Mouse (Mus musculus) hematopoietic stem cell, adult 5-6 weeks (primary cell): Measurements from ENCODE around the gene Rpl9-ps6. TPM values are rescaled to one million over a fixed set of nuclear protein-coding genes. Genes with fewer than 3 reads are reported as not detected.

ENCODE experiments used
- ATAC-seq, 2 experiments: fragments of 125-278 bp in 1 of 2; replicated peaks in 1 of 2; 2 replicates each; pipeline ENCODE4 v1.8.0; 2016 to 2017; ENCODE audit warnings: inconsistent platforms in 2 of 2, mild to moderate bottlenecking in 2 of 2, moderate number of reproducible peaks in 2 of 2, low read depth in 1 of 2, moderate TSS enrichment in 1 of 2; ENCODE audit not compliant: low FRiP score in 2 of 2, poor library complexity in 2 of 2, severe bottlenecking in 2 of 2, insufficient read depth in 1 of 2, low TSS enrichment in 1 of 2
- total RNA-seq: library from RNA; stranded (forward); fragments of 172-1452, 232-1000 nt; gene quantifications from 2 replicates; pipeline ENCODE4 v1.2.3, GENCODE M21; 2017

Gene Rpl9-ps6
- 106 and 202 TPM in 2 replicates for total RNA-seq

DNA sequence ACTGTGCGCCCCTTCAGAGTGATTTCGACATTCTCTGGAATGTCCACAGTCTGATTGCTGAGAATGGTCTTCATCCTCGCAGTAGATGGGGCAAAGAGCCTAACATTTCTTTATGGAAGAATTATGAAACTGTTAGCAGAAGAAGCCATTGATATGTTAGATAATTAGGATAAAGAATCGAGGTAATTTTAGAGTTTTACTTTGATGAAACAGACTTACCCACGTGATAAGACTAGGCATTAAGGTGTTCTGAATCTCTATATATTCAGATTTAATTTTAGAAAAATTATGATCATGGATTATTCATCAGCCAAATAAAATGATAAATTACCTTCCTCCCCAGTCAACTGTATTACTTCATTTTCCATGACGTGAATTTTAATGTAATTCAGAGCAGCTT lies at the start of gene Rpl9-ps6:
Gene Rpl9-ps6 (minus strand): TSS at position 101 of the 400 bp plus-strand sequence.
- ATAC-seq = no peak

DNA sequence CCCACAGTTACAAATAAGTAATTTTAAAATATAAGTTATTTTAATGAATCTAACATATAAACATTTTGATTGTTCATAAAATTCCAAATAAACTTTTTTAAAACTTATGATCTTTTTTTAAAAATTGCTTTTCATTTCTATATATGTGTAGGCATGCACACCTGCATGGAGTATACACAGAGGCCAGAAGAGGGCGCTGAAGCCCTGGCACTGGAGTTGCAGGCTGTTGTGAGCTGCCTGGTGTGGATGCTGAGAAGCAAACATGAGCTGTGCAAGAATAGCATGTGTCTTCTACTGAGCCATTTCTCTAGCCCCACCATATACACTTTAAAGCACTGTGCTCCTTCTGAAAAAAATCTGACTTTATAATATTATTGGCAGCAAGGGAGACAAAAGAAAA lies 46.1 kb upstream of the Rpl9-ps6 start:
- ATAC-seq = no peak

- ATAC-seq = peak in 1 of 2 experiments; percentile 56; a peak in 1 of 4 replicates
Observed at GRCm38 (mm10) chr19:32510962-32511361, 44.6 kb upstream of the Rpl9-ps6 start.

- ATAC-seq = no peak
Observed at GRCm38 (mm10) chr19:32510267-32510666, 43.9 kb upstream of the Rpl9-ps6 start.

DNA sequence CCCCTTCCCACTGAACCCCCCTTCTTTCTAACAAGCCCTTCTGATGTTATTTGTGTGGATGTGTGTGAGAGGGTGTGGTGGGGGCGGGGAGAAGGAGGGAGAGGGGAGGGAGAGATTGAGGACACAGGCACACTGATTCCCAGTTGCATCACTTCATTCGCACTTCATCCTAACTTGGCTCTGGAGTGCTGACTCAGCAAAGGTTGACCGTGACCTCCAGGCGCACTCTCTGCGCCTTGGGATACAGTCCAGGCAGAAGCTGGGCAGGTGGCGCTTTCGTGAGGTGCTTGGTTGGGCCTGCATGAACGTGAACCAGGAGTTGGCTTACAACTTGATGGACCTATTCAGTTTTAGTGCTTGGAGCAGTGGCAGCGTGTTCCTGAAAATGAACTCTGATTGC lies 41.1 kb upstream of the Rpl9-ps6 start:
- no peak for ATAC-seq

GRCm38 (mm10) chr19:32507100-32507499 lies 40.7 kb upstream of the Rpl9-ps6 start:
- no peak for ATAC-seq

DNA sequence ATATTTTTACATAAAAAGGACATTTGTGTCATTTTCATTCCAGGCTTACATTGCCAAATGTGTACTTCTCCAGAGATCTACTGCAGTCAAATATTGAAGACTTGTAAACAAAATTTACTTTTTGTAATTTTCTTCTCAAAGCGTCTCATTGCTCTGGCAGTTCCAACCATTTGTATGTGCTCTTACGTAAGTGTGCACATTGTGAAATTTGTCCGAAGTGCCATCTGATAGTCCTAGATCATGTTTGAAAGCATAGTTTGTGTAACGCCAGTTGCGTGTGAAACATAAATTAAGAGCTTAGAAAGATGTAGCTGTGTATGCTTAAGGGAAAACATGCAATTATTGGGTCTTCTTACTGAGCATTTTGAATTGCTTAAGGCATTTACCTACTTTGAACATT lies 40.1 kb upstream of the Rpl9-ps6 start:
- no peak for ATAC-seq

GRCm38 (mm10) chr19:32506081-32506480 lies 39.7 kb upstream of the Rpl9-ps6 start:
- no peak for ATAC-seq

DNA sequence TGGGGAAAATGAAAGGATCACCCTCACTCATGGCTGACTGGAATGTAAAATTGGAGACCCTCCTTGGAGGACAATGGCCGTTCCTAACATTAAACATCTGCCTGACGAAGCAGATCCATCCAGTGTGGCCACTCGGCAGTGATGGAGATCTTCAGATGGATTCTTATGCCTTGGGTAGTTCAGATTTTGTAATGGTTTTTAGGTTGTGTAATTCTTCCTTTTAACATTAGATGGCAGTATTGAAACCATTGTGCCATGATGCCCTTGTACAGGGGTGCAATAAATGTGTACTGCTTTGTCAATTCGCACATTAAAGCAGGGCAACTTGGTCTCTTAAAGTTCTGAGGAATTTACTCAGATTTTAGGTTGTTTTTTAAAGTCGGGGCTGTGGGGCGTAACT lies 35.0 kb upstream of the Rpl9-ps6 start:
- ATAC-seq = peak; percentile 53 to 73; a peak in 3 of 4 replicates

DNA sequence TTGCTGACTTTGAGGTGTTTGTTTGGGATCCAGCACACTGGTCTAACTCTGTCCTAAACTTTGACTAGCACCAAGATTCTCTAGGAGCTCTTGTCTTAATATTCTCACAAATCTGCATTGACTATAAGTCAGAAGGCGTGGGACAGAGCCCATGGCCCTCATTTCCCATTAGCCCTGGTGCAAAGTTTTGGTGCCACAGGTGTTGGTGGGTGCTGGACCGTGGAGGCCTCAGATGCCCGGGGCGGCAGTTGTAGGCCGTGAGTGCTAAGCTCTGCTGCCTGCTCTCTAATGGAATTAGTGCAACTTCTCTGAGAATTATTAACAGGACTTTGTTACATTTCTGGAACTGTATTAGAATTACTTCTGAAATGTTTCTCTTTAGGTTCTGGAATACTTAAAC lies 31.6 kb upstream of the Rpl9-ps6 start:
- ATAC-seq = no peak

GRCm38 (mm10) chr19:32497411-32497810 lies 31.0 kb upstream of the Rpl9-ps6 start:
- no peak for ATAC-seq

DNA sequence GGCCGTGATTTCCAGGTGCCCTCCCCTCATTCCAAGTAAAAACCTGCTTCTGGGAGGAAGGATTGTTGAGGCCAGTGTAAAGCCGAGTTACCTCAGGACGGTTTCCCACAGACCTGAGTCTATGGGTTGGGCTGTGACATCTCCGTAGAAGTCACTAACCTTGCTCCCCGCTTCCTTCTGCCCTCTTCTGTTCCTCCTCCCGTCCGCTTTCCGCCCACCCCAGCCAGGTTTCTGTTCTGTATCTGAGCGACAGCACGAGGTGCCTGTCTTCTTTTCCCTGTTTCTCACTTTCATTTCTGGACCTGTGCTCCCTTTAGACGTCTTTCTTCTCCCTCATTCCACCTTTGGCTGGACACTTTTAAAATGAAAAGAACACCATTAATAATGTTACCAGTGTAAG lies 28.7 kb upstream of the Rpl9-ps6 start:
- ATAC-seq = no peak

DNA sequence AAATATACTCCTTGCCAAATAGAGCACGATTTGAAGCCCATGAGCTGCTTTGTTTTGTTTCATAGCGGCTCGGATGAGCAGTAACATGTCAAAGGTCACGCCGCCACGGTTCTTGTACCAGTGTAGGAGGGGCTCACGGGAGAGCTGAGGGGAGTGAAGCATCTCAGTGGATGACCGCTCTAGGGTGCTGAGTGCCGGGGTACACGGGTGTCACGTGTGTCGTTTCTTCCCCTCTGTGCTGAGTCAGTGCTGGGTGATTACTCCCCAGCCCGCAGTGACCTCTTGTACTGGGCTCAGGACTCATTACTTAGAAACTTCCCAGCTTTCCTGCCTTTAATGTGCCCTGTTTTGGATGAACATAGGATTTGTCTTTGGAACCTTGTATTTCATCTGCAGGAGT lies 28.2 kb upstream of the Rpl9-ps6 start:
- ATAC-seq = no peak

GRCm38 (mm10) chr19:32493471-32493870 lies 27.1 kb upstream of the Rpl9-ps6 start:
- no peak for ATAC-seq

- no peak for ATAC-seq
Observed at GRCm38 (mm10) chr19:32492981-32493380, 26.6 kb upstream of the Rpl9-ps6 start.

- ATAC-seq = no peak
Observed at GRCm38 (mm10) chr19:32492339-32492738, 26.0 kb upstream of the Rpl9-ps6 start.

DNA sequence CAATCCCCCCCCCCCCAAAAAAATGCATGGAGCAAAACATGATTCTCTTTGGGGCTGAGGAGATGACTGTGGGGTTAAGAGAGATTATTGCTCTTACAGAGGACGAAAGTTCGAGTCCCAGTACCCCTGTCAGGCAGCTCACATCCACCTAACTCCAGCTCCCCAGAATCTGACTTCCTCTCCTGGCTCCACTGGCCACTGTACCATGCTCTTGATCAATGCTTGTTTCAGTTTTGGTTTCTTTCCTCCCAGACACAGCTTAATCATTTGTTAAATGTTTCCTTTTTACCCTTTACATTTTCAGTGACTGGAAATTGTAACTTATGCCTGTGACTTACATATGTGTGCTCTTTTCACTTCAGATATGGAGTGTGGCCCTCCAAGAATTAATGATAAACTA lies 24.6 kb upstream of the Rpl9-ps6 start:
- peak in 1 of 2 experiments; percentile 22; a peak in 1 of 4 replicates for ATAC-seq

DNA sequence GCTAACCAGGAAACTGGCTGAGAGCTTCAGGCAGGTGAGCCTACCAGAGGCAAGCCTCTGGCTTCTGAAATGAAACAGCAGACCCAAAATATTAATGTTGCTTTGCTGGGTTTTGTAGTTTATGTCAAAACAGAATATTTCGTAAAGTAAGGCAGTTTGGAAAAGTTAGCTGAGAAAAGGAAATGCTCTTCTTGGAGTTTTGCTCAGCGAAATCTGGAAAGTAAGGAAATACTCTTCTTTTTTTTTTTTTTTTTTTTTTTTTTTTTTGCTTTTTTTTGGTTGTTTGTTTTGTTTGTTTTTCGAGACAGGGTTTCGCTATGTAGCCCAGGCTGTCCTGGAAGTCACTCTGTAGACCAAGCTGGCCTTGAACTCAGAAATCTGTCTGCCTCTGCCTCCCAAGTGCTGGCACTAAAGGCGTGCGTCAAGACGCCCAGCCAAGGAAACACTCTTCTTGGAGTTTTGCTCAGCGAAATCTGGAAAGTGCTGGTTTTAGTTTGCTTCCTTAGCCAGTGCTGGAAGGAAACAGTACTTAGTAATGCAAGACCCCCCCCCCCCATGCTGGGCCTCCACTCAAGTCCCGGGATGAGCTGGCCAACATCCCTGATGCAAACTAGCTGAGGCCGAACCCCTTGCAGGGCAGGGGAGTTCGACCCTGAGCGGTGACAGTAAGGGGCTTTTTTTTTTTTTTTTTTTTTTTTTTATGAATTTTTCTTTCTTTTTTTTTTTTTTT lies 23.0 kb upstream of the Rpl9-ps6 start:
- no peak for ATAC-seq

DNA sequence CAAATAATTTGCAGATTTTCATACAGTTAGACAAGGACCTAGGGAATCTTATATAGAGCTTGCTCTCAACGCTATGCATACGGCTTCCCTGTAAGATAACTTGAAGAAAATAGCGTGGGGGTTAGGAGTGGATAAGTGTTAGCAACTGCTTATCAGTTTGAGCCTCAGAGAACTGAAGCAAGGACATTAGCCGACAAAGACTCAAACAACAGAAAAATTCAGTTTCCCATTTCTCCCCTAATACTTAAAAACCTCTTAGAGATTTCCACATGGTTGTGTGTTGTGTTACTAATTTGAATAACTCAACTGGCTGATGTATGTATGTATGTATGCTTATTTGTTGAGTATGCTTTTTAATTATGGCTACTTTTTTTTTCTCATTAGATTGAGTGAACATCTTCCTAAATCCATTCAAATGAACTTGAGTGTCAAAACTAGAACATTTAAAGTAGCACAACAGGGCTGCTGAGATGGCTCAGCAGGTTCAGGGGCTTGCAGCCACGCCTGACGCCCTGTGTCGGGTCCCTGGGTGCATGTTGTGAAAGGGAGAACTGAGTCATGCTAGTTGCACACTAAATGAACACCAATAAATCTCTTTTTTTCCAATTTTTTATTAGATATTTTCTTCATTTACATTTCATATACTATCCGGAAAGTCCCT lies 21.3 kb upstream of the Rpl9-ps6 start:
- ATAC-seq = no peak
